Mouse (Mus musculus) adrenal gland, postnatal 4 days (tissue): ENCODE results near the gene 1700021F07Rik. TPM values are rescaled to one million over a fixed set of nuclear protein-coding genes. Genes with fewer than 3 reads are reported as not detected.

ENCODE experiments used
- DNase-seq, 2 experiments: peaks; one replicate each; pipeline ENCODE4 v3.0.0; 2021 to 2022; ENCODE audit warnings: low spot score in 2 of 2, mixed read lengths in 2 of 2
- total RNA-seq, 2 experiments: library from RNA; stranded (reverse); gene quantifications; 2 replicates each; pipeline ENCODE4 v1.2.3; 2021

The 1700021F07Rik gene
- total RNA-seq, 2 experiments from 2014 or later: not detected

DNA sequence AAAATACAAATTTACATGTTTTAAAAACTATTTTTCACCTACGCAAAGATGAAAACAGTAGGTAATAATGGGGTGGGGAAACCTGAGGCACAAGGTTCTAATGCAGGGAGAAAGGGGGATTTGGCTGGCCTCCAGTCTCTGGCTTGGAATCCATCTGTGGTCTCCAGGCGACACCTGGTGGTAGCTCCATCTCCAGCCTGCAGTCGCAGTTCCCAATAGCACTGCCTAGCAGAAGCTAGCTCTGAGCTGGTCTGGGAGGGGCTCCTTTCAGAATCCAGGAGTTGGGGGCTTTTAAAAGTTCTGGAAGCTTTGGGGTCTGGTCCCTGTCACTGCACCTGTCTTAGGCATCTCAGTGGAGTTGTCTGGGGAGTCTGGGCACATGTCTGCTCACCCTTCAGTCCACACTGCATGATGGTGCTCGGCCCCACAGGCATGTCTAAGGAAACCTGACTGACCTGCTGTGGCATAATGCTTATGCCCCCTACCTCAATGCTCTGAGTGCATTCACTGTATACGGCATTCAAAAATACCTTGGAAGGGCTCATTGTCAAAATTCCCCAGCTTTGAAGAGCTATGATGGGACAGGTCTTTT is 39.6 kb downstream of the 1700021F07Rik start:
- DNase-seq: no peak

GRCm38 (mm10) chr2:173563336-173563735 is 41.0 kb downstream of the 1700021F07Rik start:
- DNase-seq: no peak

- no peak for DNase-seq
Observed at GRCm38 (mm10) chr2:173564179-173564578, 41.8 kb downstream of the 1700021F07Rik start.

Other genes with a start within 250 kb of the 1700021F07Rik start
- 10 to 100 TPM; 61.8 to 63.4 TPM for gene Pmepa1, start 246.1 kb upstream of the 1700021F07Rik start, total RNA-seq
- not detected for gene Ankrd60, start 55.8 kb downstream of the 1700021F07Rik start, total RNA-seq
- 10 to 100 TPM; 34.6 to 35.0 TPM for gene Rab22a, start 137.2 kb downstream of the 1700021F07Rik start, total RNA-seq
- gene 1700010B08Rik, start 196.8 kb downstream of the 1700021F07Rik start, total RNA-seq: not detected
- gene Vapb, start 214.9 kb downstream of the 1700021F07Rik start, total RNA-seq: 100 to 1,000 TPM; 127 to 130 TPM